Mouse (Mus musculus) midbrain, embryonic 11.5 days (tissue): Measurements from ENCODE around the gene Psmd11. TPM values are rescaled to one million over a fixed set of nuclear protein-coding genes. Genes with fewer than 3 reads are reported as not detected.

Source experiments
- ATAC-seq: fragments of 200-750 bp; cut with Nextera tagmentation; 2 replicates; pipeline ENCODE4 v1.8.0; 2017; ENCODE audit warnings: moderate TSS enrichment, moderate library complexity; ENCODE audit not compliant: low FRiP score
- DNase-seq: peaks from one replicate; pipeline ENCODE4 v3.0.0; 2015; ENCODE audit warnings: low spot score; ENCODE audit errors: missing footprints
- H3K27ac ChIP-seq: fragments of 300-500 bp; sonication (generic); 2 replicates; pipeline ENCODE4 v1.5.1; 2014; ENCODE audit warnings: low read depth, low read length
- H3K27me3 ChIP-seq: fragments of 300-500 bp; sonication (generic); 2 replicates; pipeline ENCODE4 v1.6.1; 2014; ENCODE audit warnings: mild to moderate bottlenecking, low read length, moderate library complexity, mixed read lengths; ENCODE audit not compliant: control insufficient read depth, insufficient read depth
- H3K36me3 ChIP-seq: fragments of 300-500 bp; sonication (generic); 2 replicates; pipeline ENCODE4 v1.6.1; 2014; ENCODE audit warnings: mild to moderate bottlenecking, low read length, moderate library complexity, mixed read lengths; ENCODE audit not compliant: control insufficient read depth, insufficient read depth
- H3K4me1 ChIP-seq: fragments of 300-500 bp; sonication (generic); 2 replicates; pipeline ENCODE4 v1.6.1; 2014; ENCODE audit warnings: low read length; ENCODE audit not compliant: control insufficient read depth, insufficient read depth
- H3K4me2 ChIP-seq: fragments of 300-500 bp; sonication (generic); 2 replicates; pipeline ENCODE4 v1.6.1; 2014; ENCODE audit warnings: mild to moderate bottlenecking, moderate library complexity
- H3K4me3 ChIP-seq: fragments of 300-500 bp; sonication (generic); 2 replicates; pipeline ENCODE4 v1.5.1; 2014; ENCODE audit warnings: low read depth, low read length
- H3K9ac ChIP-seq: fragments of 300-500 bp; sonication (generic); 2 replicates; pipeline ENCODE4 v1.6.1; 2014; ENCODE audit warnings: low read length
- H3K9me3 ChIP-seq: fragments of 300-500 bp; sonication (generic); 2 replicates; pipeline ENCODE4 v1.6.1; 2016; ENCODE audit warnings: low read length; ENCODE audit not compliant: control insufficient read depth
- WGBS: fragments of 180-500 bp; shearing (Covaris S2); extraction: QIAGEN DNeasy Blood & Tissue Kit; methylation state at CpG from one replicate; pipeline ENCODE4 v1.1.7; 2014; 5-methylcytosine and 5-hydroxymethylcytosine counted together
- polyA plus RNA-seq: library from polyadenylated mRNA; unstranded; fragments of >200 nt; fragmentation: Nextera tagmentation; extraction: Ambion mirVana; gene quantifications from 2 replicates; pipeline ENCODE4 v1.2.1, GENCODE M21; 2014

Psmd11 gene
- polyA plus RNA-seq, 1 experiment from 2014 or later, result 347 TPM

DNA sequence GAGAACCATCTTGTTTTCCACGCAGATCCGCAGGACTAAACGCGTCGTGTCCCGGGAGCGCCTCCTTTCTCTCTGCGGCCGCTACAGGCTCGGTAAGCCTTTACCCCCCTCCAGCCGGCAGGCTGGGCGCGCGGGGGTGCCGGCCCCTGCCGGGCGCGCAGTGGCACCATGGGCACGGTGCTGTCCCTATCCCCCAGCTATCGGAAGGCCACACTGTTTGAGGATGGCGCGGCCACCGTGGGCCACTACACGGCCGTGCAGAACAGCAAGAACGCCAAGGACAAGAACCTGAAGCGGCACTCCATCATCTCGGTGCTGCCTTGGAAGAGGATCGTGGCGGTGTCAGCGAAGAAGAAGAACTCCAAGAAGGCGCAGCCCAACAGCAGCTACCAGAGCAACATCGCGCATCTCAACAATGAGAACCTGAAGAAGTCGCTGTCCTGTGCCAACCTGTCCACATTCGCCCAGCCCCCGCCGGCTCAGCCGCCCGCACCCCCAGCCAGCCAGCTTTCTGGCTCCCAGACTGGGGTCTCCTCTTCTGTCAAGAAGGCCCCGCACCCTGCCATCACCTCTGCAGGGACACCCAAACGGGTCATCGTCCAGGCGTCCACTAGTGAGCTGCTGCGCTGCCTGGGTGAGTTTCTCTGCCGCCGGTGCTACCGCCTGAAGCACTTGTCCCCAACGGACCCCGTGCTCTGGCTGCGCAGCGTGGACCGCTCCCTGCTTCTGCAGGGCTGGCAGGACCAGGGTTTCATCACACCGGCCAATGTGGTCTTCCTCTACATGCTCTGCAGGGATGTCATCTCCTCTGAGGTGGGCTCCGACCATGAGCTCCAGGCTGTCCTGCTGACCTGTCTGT lies 49.2 kb downstream of the Psmd11 start:
- Histone ChIP-seq H3K27me3 (peaks cover 19% of the 10 kb centered on the region), H3K9ac (peak overlapping the region; percentile 86), H3K36me3 (no peaks in the 10 kb centered on the region), H3K4me1 (peaks cover 23% of the 10 kb centered on the region), H3K27ac (peak overlapping the region; percentile 60), H3K4me3 (peak overlapping the region; percentile 54), H3K4me2 (peak overlapping the region; percentile 88), H3K9me3 (no peaks in the 10 kb centered on the region)
- 12% methylated on average over 54 of the region's 55 CpGs for WGBS
- ATAC-seq, result peak; percentile 41; the same call in 1 of the 2 replicates
- DNase-seq, result peak; percentile 93

DNA sequence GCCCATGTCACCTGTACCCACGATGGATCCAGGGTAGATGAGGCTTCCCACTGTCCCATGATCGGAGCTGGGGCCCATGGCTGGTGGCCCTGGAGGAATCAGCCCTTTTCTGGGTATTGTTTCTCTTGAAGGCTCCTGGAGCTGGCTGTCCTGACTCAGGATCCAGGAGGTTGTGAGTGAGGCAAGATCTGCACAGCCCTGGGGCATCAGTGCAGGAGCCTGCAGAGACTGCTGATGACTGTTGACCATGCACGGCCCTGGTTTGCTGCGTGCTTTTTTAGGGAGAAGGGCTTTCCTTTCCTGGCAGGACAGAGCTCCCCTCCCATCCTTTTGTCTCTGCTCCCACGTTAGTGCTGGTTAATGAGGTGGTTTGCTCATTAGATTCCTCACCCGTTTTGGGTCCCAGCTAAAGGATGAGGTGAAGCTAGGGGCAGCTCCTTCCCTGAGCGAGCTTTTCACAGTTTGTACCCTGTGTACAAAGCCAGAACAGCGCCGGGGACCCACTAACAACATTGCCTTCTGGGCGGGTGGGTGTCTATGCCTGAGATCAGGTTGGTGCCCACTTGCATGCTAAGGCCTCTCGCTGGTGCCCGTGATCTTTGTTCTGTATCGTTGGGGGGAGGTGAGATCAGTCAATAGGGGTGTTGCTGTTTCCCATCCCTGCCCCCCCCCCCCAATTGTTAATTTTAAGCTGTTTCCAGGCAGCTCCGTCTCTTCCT lies 50.4 kb downstream of the Psmd11 start:
- no peak for DNase-seq
- no peak for ATAC-seq
- Histone ChIP-seq H3K27me3 (peaks cover 23% of the 10 kb centered on the region), H3K4me2 (peak overlapping the region; percentile 88), H3K4me3 (peak overlapping the region; percentile 54), H3K9ac (peak overlapping the region; percentile 86), H3K27ac (no peak overlapping the region), H3K36me3 (no peaks in the 10 kb centered on the region), H3K9me3 (no peaks in the 10 kb centered on the region), H3K4me1 (peaks cover 24% of the 10 kb centered on the region)
- 61% methylated on average over 14 of the region's 14 CpGs for WGBS

GRCm38 (mm10) chr11:80479425-80479824 lies 51.0 kb downstream of the Psmd11 start:
- DNase-seq (no peak), ATAC-seq (no peak)
- Histone ChIP-seq H3K9me3 (no peaks in the 10 kb centered on the region), H3K4me1 (peaks cover 30% of the 10 kb centered on the region), H3K27me3 (peaks cover 20% of the 10 kb centered on the region), H3K27ac (no peak overlapping the region), H3K4me3 (peak overlapping the region; percentile 54), H3K4me2 (peak overlapping the region; percentile 88), H3K36me3 (no peaks in the 10 kb centered on the region), H3K9ac (peak overlapping the region; percentile 86)
- 69% methylated on average over 5 of the region's 5 CpGs for WGBS

- H3K36me3 ChIP-seq, result no peaks in the 10 kb centered on the region
- H3K4me1 ChIP-seq, result peaks cover 30% of the 10 kb centered on the region
- peaks cover 15% of the 10 kb centered on the region for H3K27me3 ChIP-seq
- 76% methylated on average over 31 of the region's 31 CpGs for WGBS
- DNase-seq (no peak), ATAC-seq (no peak)
- no peaks in the 10 kb centered on the region for H3K9me3 ChIP-seq
- H3K27ac ChIP-seq, result no peak overlapping the region
- peak overlapping the region; percentile 54 for H3K4me3 ChIP-seq
- H3K9ac ChIP-seq, result peak overlapping the region; percentile 86
- peak overlapping the region; percentile 88 for H3K4me2 ChIP-seq
Observed at GRCm38 (mm10) chr11:80479906-80480866, 51.8 kb downstream of the Psmd11 start.

- DNase-seq (no peak), ATAC-seq (no peak)
- peaks cover 26% of the 10 kb centered on the region for H3K4me1 ChIP-seq
- no peak overlapping the region for H3K27ac ChIP-seq
- no peaks in the 10 kb centered on the region for H3K36me3 ChIP-seq
- H3K27me3 ChIP-seq, result peaks cover 12% of the 10 kb centered on the region
- peak overlapping the region; percentile 30 for H3K4me2 ChIP-seq
- H3K9ac ChIP-seq, result no peak overlapping the region
- WGBS, result 73% methylated on average over 13 of the region's 13 CpGs
- H3K4me3 ChIP-seq, result no peak overlapping the region
- H3K9me3 ChIP-seq, result no peaks in the 10 kb centered on the region
Observed at GRCm38 (mm10) chr11:80481409-80482050, 53.1 kb downstream of the Psmd11 start.

- H3K36me3 ChIP-seq, result no peaks in the 10 kb centered on the region
- no peak overlapping the region for H3K9ac ChIP-seq
- no peaks in the 10 kb centered on the region for H3K9me3 ChIP-seq
- H3K4me2 ChIP-seq, result no peak overlapping the region
- H3K4me1 ChIP-seq, result peaks cover 26% of the 10 kb centered on the region
- H3K27ac ChIP-seq, result no peak overlapping the region
- 76% methylated on average over 10 of the region's 10 CpGs for WGBS
- ATAC-seq (no peak), DNase-seq (no peak)
- H3K4me3 ChIP-seq, result no peak overlapping the region
- peaks cover 12% of the 10 kb centered on the region for H3K27me3 ChIP-seq
Observed at GRCm38 (mm10) chr11:80482347-80482746, 53.9 kb downstream of the Psmd11 start.

GRCm38 (mm10) chr11:80482921-80483320 lies 54.5 kb downstream of the Psmd11 start:
- H3K9me3 ChIP-seq, result no peaks in the 10 kb centered on the region
- peaks cover 12% of the 10 kb centered on the region for H3K27me3 ChIP-seq
- H3K4me1 ChIP-seq, result peaks cover 23% of the 10 kb centered on the region
- no peak overlapping the region for H3K27ac ChIP-seq
- 84% methylated on average over 7 of the region's 7 CpGs for WGBS
- H3K4me2 ChIP-seq, result no peak overlapping the region
- H3K36me3 ChIP-seq, result no peaks in the 10 kb centered on the region
- ATAC-seq, result no peak
- H3K9ac ChIP-seq, result no peak overlapping the region
- DNase-seq, result no peak
- H3K4me3 ChIP-seq, result no peak overlapping the region

GRCm38 (mm10) chr11:80483536-80484067 lies 55.2 kb downstream of the Psmd11 start:
- Histone ChIP-seq H3K9me3 (no peaks in the 10 kb centered on the region), H3K9ac (no peak overlapping the region), H3K4me3 (no peak overlapping the region), H3K4me2 (no peak overlapping the region), H3K27ac (no peak overlapping the region), H3K27me3 (peaks cover 6% of the 10 kb centered on the region), H3K4me1 (peaks cover 20% of the 10 kb centered on the region; the same call in 1 of the 2 replicates), H3K36me3 (no peaks in the 10 kb centered on the region)
- DNase-seq, result no peak
- ATAC-seq, result no peak
- 74% methylated on average over 6 of the region's 6 CpGs for WGBS
